Mouse (Mus musculus): Measurements from ENCODE around the gene Alk. TPM values are rescaled to one million over a fixed set of nuclear protein-coding genes. Genes with fewer than 3 reads are reported as not detected.

The Alk gene
- total RNA-seq, 2 experiments from 2014 or later, result not detected

- no peak for ATAC-seq (replicated peaks; ENCODE audit: low FRiP score, poor library complexity, severe bottlenecking)
These were observed 660.4 kb downstream of the Alk start for GRCm38 (mm10) chr17:71944020-71944419.

GRCm38 (mm10) chr17:71942052-71942451, 662.4 kb downstream of the Alk start:
- ATAC-seq (replicated peaks; ENCODE audit: low FRiP score, poor library complexity, severe bottlenecking), result no peak

GRCm38 (mm10) chr17:71941436-71941835, 663.0 kb downstream of the Alk start:
- ATAC-seq (replicated peaks; ENCODE audit: low FRiP score, poor library complexity, severe bottlenecking), result no peak

DNA sequence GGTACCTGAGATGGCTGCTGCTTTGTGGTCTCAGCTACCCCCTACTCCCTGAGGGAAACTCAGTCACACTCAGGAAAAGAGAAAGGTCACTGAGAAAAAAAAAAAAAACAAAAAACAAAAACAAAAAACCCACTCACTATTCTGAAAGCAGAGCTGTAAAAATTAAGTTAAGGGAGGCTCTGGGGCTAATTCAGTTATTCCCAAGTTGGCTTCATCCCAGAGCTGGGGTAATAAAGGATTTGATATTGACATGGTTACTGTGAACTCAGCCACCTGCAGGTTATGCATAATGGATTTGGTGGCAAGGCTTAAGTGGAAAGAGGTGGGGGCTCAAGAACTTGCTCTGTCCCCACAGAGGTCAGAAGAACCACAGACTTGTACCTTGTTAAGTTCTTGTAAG, 667.7 kb downstream of the Alk start:
- ATAC-seq (replicated peaks; ENCODE audit: low FRiP score, poor library complexity, severe bottlenecking), result no peak

DNA sequence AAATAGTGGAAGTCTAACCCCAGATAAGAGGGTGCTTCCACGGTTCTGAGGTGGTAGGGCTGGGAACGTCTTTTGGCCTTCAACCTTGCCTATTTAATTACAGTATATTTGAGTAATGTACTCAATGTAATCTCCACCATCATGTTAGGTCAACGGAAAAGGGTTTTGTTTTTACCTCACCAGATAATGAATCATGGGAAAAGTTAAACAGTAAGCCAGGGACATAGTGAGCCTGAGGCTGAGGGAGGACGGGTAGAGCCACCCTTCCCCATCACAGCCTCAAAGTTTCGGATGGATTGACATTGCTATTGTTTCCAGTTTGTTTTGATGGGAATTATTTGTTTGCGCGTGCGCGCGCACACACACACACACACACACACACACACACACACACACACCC, 668.6 kb downstream of the Alk start:
- no peak for ATAC-seq (replicated peaks; ENCODE audit: low FRiP score, poor library complexity, severe bottlenecking)

DNA sequence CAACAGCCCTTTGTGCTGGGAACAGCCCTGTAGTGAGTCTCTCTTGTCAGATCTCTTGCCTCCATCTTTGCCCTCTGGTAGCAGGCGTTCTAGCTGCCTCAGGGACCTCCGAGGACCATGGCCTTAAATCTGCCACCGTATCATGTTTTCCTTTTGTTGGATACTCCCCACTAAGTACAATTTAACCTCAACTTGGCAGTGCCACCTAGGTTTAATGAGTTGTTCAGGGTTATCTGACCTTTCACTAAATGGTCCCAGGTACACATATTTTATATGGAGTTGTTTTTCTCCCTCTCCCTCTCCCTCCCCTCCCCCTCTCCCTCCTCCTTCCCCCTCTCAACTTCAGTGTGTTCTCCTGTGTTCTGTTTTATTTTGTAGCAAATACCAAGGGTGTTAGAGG, 669.1 kb downstream of the Alk start:
- no peak for ATAC-seq (replicated peaks; ENCODE audit: low FRiP score, poor library complexity, severe bottlenecking)

DNA sequence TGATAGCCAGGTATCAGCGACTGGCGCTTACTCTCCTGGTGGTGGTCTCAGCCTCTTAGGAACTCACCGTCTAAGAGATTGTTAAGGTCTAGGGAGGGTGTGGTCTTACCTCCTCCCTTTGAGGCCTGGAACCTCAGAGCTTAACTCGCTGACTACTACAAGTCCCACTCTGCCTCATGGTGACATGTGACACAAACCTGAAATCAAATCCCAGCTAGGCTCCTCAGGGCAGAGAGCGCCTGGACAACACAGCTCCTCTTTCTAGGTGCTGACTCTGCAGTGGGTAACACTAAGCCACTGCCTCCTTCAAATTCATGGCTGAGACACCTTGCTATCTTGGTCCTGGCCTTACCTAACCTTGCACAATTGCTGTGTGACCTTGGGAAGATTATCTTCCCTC, 689.5 kb downstream of the Alk start:
- no peak for ATAC-seq (replicated peaks; ENCODE audit: low FRiP score, poor library complexity, severe bottlenecking)

- no peak for ATAC-seq (replicated peaks; ENCODE audit: low FRiP score, poor library complexity, severe bottlenecking)
These were observed 689.9 kb downstream of the Alk start for GRCm38 (mm10) chr17:71914541-71914940.

DNA sequence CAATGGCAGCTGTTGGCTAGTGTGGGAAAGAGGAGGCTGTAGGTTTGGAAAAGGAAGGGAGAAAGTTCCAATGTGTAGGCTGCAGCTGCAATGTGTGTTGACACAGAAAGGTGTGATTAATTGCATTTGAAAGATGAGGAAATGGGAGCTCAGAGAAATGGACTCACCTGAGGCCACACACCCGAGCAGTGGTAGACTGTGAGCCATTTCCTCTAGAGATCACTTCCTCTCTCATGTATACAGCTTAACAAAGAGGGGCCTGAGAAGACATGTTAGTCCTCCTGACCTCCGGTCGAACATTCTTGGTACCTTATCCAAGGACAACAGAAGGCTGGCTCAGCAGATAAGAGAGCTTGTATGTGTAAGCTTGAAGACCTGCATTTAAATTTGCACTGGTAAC, 691.2 kb downstream of the Alk start:
- ATAC-seq (replicated peaks; ENCODE audit: low FRiP score, poor library complexity, severe bottlenecking), result no peak

- ATAC-seq (replicated peaks; ENCODE audit: low FRiP score, poor library complexity, severe bottlenecking), result no peak
These were observed 695.3 kb downstream of the Alk start for GRCm38 (mm10) chr17:71909107-71909506.

DNA sequence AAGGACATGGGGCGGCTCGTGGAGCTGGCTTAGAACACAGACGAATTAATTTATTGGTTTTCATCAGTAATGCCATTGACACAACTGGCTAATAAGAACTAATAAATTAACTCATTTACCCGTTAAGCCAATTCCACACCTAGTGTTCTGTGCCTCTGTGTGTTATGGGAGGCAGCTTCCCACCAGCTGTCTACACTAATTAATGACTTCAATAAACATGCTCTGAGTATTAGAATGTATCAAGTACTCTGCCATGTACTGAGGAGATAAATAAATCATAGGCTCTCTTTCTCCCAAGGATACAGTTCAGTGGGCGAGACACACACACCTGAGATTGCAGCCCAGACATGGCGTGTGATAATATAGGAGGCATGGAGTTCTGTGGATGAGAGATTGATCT, 723.1 kb downstream of the Alk start:
- ATAC-seq (replicated peaks; ENCODE audit: low FRiP score, poor library complexity, severe bottlenecking), result no peak

DNA sequence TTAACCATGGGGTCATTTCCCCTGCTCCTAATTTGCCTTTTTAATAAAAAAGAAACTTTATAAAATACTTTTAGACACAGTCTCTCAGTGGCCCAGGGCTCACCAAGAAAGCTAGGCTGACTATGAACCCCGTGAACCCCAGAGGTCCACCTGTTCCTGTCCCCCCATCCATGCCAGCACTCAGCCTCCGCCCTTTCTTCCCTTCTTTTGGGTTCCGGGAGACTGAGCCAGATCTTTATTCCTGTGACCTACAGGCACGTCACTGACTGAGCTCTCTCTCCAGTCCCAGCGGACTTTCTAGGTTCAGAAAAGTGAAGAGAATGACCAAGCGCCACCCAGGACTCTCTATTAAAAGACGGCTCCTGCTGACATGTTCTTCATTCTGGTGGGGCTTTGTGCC, 728.9 kb downstream of the Alk start:
- ATAC-seq (replicated peaks; ENCODE audit: low FRiP score, poor library complexity, severe bottlenecking), result no peak

- no peak for ATAC-seq (replicated peaks; ENCODE audit: low FRiP score, poor library complexity, severe bottlenecking)
These were observed 729.6 kb downstream of the Alk start for GRCm38 (mm10) chr17:71874795-71875194.

DNA sequence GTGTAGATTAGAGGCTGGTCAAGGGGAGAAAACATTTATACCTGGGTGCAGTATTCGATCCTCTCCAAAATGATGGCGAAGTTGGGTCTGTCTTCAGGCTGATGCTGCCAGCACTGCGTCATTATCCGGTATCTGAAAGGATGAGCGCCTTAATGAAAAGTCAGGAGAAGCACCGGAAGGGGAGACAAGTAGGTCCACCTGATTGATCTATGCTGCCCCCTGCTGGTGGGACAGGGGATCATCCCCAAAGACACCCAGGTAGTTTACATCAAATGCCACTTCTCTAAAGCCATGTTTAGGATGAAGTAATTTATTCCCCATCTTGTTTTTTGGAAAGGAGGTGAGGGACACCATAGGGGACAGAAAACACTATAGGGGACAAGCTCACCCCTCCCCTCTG, 730.4 kb downstream of the Alk start:
- ATAC-seq (replicated peaks; ENCODE audit: low FRiP score, poor library complexity, severe bottlenecking), result no peak

DNA sequence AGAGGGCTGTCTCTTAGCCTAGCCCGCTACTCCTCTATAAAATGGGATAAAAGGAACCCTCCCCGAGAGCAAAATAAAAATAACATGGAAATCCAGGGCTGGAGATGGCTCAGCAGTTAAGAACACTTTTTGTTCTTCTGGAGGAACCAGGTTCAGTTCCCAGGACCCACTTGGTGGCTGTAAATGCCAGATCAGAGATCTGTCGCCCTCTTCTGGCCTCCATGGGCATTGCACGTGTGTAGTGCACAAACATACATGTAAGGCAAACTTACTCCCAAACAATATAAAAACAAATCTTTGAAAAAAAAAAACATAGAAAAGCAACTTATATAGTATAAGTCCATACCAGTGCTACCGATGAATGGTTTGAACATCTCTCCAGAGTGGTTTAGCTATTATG, 731.5 kb downstream of the Alk start:
- ATAC-seq (replicated peaks; ENCODE audit: low FRiP score, poor library complexity, severe bottlenecking), result no peak

- no peak for ATAC-seq (replicated peaks; ENCODE audit: low FRiP score, poor library complexity, severe bottlenecking)
These were observed 732.4 kb downstream of the Alk start for GRCm38 (mm10) chr17:71871981-71872380.

DNA sequence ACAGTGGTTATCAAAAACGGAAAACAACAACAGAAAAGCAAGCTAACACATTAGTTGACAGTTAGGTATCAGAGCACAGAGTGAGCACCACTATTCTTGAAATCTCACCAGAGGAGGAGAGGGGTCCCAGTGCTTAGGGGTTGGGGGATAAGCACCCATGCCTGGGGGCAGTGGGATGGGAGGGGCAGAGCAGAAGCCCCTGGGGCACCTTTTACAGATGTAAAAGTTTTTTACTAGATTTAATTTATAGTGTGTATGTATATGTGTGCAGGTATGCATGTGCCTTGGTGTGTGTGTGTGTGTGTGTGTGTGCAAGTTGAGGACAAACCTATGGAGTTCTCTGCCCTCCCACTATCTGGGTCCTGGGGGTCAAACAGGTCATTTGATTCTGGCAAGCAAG, 733.8 kb downstream of the Alk start:
- no peak for ATAC-seq (replicated peaks; ENCODE audit: low FRiP score, poor library complexity, severe bottlenecking)

- no peak for ATAC-seq (replicated peaks; ENCODE audit: low FRiP score, poor library complexity, severe bottlenecking)
These were observed 734.2 kb downstream of the Alk start for GRCm38 (mm10) chr17:71870232-71870621.

- ATAC-seq (replicated peaks; ENCODE audit: low FRiP score, poor library complexity, severe bottlenecking), result no peak
These were observed 734.8 kb downstream of the Alk start for GRCm38 (mm10) chr17:71869372-71870231.

DNA sequence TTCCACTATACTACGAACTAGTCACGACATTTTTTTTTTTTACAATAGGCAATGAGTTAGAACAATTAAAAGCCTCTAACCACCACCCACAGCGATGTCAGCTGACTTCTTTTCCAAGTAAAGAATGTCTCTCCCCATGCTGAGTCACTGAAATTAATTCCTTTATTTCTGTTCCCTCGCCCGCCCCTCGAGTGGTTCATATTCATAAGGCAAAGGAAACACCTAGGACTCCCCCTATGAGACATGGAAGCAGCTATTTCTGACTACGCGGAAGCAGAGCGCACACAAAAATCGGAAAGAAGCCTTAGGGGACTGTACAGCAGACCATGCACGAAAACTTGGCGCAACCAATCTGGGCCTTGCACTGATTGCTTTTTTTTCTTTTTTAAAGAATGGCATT, 735.6 kb downstream of the Alk start:
- no peak for ATAC-seq (replicated peaks; ENCODE audit: low FRiP score, poor library complexity, severe bottlenecking)

DNA sequence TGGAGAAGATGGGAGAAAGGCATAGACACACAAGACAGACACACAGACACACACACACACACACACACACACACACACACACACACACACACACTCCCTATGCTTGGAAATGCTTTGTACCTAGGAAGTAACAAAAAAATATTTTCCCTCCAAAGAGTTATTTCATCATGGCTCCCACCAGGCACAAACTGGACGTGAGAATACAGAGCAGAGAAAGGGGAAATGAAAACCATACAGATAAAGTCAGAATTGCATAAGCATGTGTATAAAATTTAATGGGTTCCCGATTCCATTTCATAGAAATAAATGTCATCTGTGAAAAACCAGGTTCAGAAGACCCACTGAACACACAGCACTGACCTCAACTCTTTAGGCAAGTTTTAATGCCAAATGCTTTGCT, 736.5 kb downstream of the Alk start:
- ATAC-seq (replicated peaks; ENCODE audit: low FRiP score, poor library complexity, severe bottlenecking), result no peak

DNA sequence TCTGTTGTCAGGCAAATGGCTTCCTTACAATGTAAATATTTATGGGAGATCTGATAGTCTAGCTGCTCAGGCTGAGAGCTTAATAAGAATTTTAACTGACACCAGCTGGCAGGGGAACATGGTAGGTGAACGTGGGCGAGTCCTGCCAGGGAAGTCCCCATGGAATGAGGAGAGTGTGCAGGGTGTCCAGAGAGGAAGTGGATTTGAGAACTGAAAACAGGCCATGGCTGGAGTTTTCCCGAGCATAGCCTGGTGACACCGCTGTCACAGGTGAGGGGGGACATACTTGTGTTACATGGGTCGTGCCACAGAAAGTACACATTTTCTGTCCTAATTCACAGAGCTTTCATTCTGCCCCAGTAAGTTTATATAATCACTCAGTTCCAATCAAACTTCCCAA, 739.0 kb downstream of the Alk start:
- no peak for ATAC-seq (replicated peaks; ENCODE audit: low FRiP score, poor library complexity, severe bottlenecking)

Measured in erythroblast, adult 5-6 weeks (primary cell).